Mouse (Mus musculus): ENCODE data around the gene Mrpl38. TPM values are rescaled to one million over a fixed set of nuclear protein-coding genes. Genes with fewer than 3 reads are reported as not detected.
A peak's percentile ranks its signal among the peaks of the same experiment; 100 is the strongest.
"Not testable (repeated sequence)": the region's sequence is repeated elsewhere in the genome, so short reads cannot be mapped to it uniquely, and the experiment has no call there.

The Mrpl38 gene
- polyA plus RNA-seq, 1 experiment from 2014 or later: 49.5 TPM

DNA sequence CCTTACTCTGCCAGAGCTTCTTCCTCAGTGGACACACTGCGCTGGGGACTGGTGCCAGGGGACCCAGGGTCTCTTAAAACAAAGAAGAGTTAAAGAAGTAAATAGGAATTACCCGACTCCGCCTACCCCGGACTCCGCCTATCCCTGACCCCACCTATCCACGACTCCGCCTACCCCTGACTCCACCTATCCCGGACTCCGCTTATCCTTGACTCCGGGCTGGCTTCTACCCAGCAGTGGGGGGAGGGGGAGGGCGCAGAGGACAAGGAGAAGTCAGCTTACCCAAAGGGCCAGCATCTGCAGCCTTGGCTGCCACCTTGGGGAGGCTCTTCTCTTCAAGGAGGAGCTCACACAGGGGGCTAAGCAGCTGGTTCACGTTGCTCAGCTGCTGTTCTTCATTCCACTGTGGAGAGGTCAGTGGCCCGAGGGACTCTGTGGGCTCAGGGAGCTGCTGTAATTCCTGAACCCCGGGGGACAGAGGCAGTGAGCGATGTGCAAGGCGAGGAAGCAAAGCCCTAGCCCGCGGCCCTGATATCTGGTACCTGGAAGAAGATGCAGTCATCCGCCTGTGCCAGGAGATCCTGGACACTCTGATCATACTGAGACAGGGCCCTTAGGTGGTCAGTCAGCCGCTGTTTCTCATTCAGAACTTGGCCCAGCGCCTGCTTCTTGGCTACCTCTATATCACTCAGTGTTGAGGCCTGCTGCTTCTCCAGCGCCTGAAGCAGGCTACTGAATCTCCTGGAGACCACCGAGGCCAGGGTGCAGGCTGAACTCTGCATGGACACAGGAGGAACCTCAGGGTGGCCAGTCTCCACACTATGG is 11.3 kb downstream of the Mrpl38 start, which contains the start of gene Trim47:
Gene Trim47 (minus strand): TSS at position 55 of the 825 bp plus-strand sequence.
- Histone ChIP-seq H3K4me1 (replicated peaks; ENCODE audit: control insufficient read depth, insufficient read depth) (peaks cover 11% of the 10 kb centered on the region), H3K36me3 (ENCODE audit: control insufficient read depth, insufficient read depth, low read length) (peaks cover 9% of the 10 kb centered on the region; the same call in 1 of the 2 replicates), H3K9me3 (ENCODE audit: control insufficient read depth, low read length) (no peaks in the 10 kb centered on the region), H3K27ac (replicated peaks) (peak within 1 kb of the TSS; percentile 8; the same call in 1 of the 2 replicates), H3K4me2 (replicated peaks; ENCODE audit: low read depth) (peak within 1 kb of the TSS; percentile 27), H3K27me3 (ENCODE audit: control insufficient read depth, insufficient read depth, low read length) (no peaks in the 10 kb centered on the region), H3K9ac (ENCODE audit: low read length) (peak within 1 kb of the TSS; percentile 18), H3K4me3 (ENCODE audit: low read depth, low read length) (no peak within 1 kb of the TSS; the same call in 1 of the 2 replicates)
- 31% methylated on average over 23 of the region's 23 CpGs for WGBS
- TF ChIP-seq CTCF (IDR thresholded peaks at IDR 0.05; ENCODE audit: low read depth): peak; percentile 36
- no peak for TF ChIP-seq EP300 (optimal IDR thresholded peaks at IDR 0.05)
- peak; percentile 92 for DNase-seq (ENCODE audit: low spot score)
- ATAC-seq (ENCODE audit: low FRiP score, low TSS enrichment): peak; percentile 47

DNA sequence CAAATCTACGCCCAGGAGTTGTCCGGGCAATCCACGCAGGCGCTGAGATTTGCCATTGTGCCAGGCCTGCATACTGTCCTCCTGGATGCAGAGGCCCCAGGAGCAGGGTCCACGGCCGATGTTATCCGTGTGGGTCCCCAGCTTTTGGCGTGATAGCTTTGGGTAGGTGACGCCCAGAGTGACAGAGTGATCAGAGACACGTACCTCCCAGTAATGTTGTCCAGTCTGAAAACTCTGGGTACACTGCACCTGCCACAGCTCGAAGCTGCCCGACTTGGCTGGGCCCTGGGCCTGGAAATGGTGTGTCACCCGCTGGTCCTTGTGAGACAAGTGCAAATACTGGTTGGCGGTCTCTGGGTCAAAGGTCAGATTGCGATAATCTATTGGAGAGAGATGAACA is 12.4 kb downstream of the Mrpl38 start:
- no peak for TF ChIP-seq EP300 (optimal IDR thresholded peaks at IDR 0.05)
- TF ChIP-seq CTCF (IDR thresholded peaks at IDR 0.05; ENCODE audit: low read depth): no peak
- H3K9ac ChIP-seq (ENCODE audit: low read length): no peak overlapping the region
- DNase-seq (ENCODE audit: low spot score): no peak
- H3K27ac ChIP-seq (replicated peaks): no peak overlapping the region
- H3K36me3 ChIP-seq (ENCODE audit: control insufficient read depth, insufficient read depth, low read length): peaks cover 8% of the 10 kb centered on the region; the same call in 1 of the 2 replicates
- H3K9me3 ChIP-seq (ENCODE audit: control insufficient read depth, low read length): no peaks in the 10 kb centered on the region
- H3K4me2 ChIP-seq (replicated peaks; ENCODE audit: low read depth): no peak overlapping the region
- WGBS: 94% methylated on average over 15 of the region's 15 CpGs
- H3K4me3 ChIP-seq (ENCODE audit: low read depth, low read length): no peak overlapping the region
- no peaks in the 10 kb centered on the region for H3K27me3 ChIP-seq (ENCODE audit: control insufficient read depth, insufficient read depth, low read length)
- no peak for ATAC-seq (ENCODE audit: low FRiP score, low TSS enrichment)
- H3K4me1 ChIP-seq (replicated peaks; ENCODE audit: control insufficient read depth, insufficient read depth): peaks cover 11% of the 10 kb centered on the region

DNA sequence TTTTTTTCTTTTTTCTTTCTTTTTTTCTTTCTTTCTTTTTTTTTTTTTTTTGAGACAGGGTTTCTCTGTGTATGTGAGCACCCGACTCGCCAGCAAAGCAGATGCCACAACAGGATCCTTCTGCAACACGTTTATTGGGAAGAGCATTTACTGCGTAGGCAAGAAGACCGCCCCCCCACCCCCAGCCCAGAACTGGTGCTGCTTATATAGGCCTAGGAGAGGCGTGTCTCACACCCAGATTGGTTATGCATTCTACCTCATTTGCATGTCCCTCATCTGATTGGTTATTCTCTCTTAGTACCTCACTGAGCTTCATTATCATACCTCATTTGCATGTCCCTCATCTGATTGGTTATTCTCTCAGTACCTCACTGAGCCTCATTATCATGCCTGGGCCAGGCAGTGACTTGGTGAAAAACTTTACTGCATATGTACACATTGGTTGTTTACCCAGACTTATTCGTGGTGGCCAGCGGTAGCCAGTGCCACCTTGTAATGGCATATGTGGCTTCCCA is 16.9 kb downstream of the Mrpl38 start:
- not testable (repeated sequence) for H3K27me3 ChIP-seq (ENCODE audit: control insufficient read depth, insufficient read depth, low read length); H3K9me3 ChIP-seq (ENCODE audit: control insufficient read depth, low read length); ATAC-seq (ENCODE audit: low FRiP score, low TSS enrichment); H3K4me3 ChIP-seq (ENCODE audit: low read depth, low read length); H3K9ac ChIP-seq (ENCODE audit: low read length); DNase-seq (ENCODE audit: low spot score); H3K4me2 ChIP-seq (replicated peaks; ENCODE audit: low read depth); H3K36me3 ChIP-seq (ENCODE audit: control insufficient read depth, insufficient read depth, low read length); H3K4me1 ChIP-seq (replicated peaks; ENCODE audit: control insufficient read depth, insufficient read depth); H3K27ac ChIP-seq (replicated peaks)
- WGBS: 85% methylated on average over 8 of the region's 8 CpGs

DNA sequence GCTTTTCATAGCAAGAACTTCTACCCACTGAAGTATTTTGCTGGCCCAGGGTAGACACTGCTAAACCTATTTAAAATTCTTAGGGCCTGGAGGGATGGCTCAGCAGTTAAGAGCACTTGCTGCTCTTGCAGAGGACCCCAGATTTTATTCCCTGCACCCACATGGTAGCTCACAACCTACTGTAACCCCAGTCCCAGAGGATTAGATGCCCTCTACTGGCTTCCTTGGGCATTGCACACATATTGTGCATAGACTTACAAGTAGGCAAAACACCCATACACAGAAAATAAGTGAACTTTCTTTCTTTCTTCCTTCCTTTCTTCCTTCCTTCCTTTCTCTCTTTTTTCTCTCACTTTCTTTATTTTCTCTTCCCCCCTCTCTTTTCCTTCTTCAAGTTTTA is 20.8 kb downstream of the Mrpl38 start:
- no peak for DNase-seq (ENCODE audit: low spot score)
- Histone ChIP-seq H3K9ac (ENCODE audit: low read length) (no peak overlapping the region), H3K9me3 (ENCODE audit: control insufficient read depth, low read length) (no peaks in the 10 kb centered on the region), H3K4me2 (replicated peaks; ENCODE audit: low read depth) (no peak overlapping the region), H3K4me3 (ENCODE audit: low read depth, low read length) (no peak overlapping the region), H3K36me3 (ENCODE audit: control insufficient read depth, insufficient read depth, low read length) (0 out of 2 replicates have a peak, but pooled peaks cover 1% of the 10 kb centered on the region), H3K27ac (replicated peaks) (no peak overlapping the region), H3K27me3 (ENCODE audit: control insufficient read depth, insufficient read depth, low read length) (no peaks in the 10 kb centered on the region), H3K4me1 (replicated peaks; ENCODE audit: control insufficient read depth, insufficient read depth) (no peaks in the 10 kb centered on the region)
- TF ChIP-seq EP300 (optimal IDR thresholded peaks at IDR 0.05) (no peak), CTCF (IDR thresholded peaks at IDR 0.05; ENCODE audit: low read depth) (peak; percentile 60)
- ATAC-seq (ENCODE audit: low FRiP score, low TSS enrichment): no peak

DNA sequence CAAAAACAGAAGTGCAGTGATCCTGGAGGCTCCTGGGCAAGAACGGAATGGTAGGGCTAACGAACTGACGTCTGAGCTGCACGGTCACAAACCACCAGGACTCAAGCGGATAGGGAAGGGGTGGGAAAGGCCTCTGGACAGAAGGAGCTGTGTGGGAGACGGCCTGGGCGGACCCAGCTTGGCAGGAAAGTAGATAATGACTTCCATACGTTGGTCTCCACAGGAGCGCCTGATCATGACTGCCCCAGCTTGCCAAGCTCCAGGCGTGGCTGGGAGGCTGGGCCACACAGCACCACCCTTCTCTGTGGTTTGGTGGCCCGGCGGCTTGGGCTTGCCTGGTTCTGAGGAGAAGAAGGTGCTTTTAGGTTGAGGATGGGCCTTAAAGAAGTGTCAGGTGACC is 21.4 kb downstream of the Mrpl38 start:
- ATAC-seq (ENCODE audit: low FRiP score, low TSS enrichment): 0 out of 2 replicates have a peak, but pooled peaks have one; percentile 19
- WGBS: 69% methylated on average over 12 of the region's 12 CpGs
- H3K27ac ChIP-seq (replicated peaks): no peak overlapping the region
- H3K36me3 ChIP-seq (ENCODE audit: control insufficient read depth, insufficient read depth, low read length): no peaks in the 10 kb centered on the region
- no peak overlapping the region for H3K4me2 ChIP-seq (replicated peaks; ENCODE audit: low read depth)
- TF ChIP-seq CTCF (IDR thresholded peaks at IDR 0.05; ENCODE audit: low read depth) (no peak), EP300 (optimal IDR thresholded peaks at IDR 0.05) (no peak)
- H3K9ac ChIP-seq (ENCODE audit: low read length): no peak overlapping the region
- H3K4me1 ChIP-seq (replicated peaks; ENCODE audit: control insufficient read depth, insufficient read depth): no peaks in the 10 kb centered on the region
- DNase-seq (ENCODE audit: low spot score): no peak
- no peaks in the 10 kb centered on the region for H3K9me3 ChIP-seq (ENCODE audit: control insufficient read depth, low read length)
- H3K4me3 ChIP-seq (ENCODE audit: low read depth, low read length): no peak overlapping the region
- no peaks in the 10 kb centered on the region for H3K27me3 ChIP-seq (ENCODE audit: control insufficient read depth, insufficient read depth, low read length)

DNA sequence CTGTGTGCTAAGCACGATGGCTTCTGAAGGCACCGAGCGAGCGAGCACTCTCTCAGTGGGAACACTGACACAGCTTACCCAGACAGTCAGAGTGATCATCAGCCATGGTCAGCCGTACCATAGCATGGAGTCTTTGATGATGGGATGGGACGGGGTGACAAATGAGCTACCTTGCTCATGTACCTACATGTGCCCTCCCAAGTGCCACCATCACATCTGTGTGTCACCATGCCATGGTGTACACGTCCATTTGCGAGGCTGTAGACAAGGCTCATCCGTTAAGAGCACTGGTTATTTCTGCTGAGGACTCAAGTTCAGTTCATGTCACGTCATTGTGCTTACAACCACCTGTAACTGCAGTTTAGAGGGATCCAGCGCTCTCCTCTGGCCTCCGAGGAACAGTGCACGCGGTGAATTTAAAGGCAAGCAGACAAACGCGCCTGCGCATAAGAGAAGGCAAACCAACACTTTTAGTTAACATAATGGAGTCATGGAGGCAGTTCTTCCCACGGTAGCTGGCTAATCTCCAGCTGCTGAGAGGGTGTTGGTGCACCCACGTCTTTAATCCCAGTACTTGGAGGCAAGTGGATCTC is 27.0 kb downstream of the Mrpl38 start:
- Histone ChIP-seq H3K9ac (ENCODE audit: low read length) (no peak overlapping the region), H3K27me3 (ENCODE audit: control insufficient read depth, insufficient read depth, low read length) (no peaks in the 10 kb centered on the region), H3K4me2 (replicated peaks; ENCODE audit: low read depth) (no peak overlapping the region), H3K4me1 (replicated peaks; ENCODE audit: control insufficient read depth, insufficient read depth) (peaks cover 12% of the 10 kb centered on the region), H3K27ac (replicated peaks) (no peak overlapping the region), H3K4me3 (ENCODE audit: low read depth, low read length) (no peak overlapping the region), H3K36me3 (ENCODE audit: control insufficient read depth, insufficient read depth, low read length) (no peaks in the 10 kb centered on the region), H3K9me3 (ENCODE audit: control insufficient read depth, low read length) (no peaks in the 10 kb centered on the region)
- ATAC-seq (ENCODE audit: low FRiP score, low TSS enrichment) (no peak), DNase-seq (ENCODE audit: low spot score) (no peak)
- WGBS: 92% methylated on average over 19 of the region's 19 CpGs
- TF ChIP-seq EP300 (optimal IDR thresholded peaks at IDR 0.05) (no peak), CTCF (IDR thresholded peaks at IDR 0.05; ENCODE audit: low read depth) (0 out of 2 replicates have a peak, but pooled peaks have one; percentile 22)
